Mouse (Mus musculus): ENCODE results near the gene Yes1. TPM values are rescaled to one million over a fixed set of nuclear protein-coding genes. Genes with fewer than 3 reads are reported as not detected.

Yes1 gene
- polyA plus RNA-seq, 1 experiment: 0.59 TPM

GRCm38 (mm10) chr5:32617851-32618250 lies 6.9 kb downstream of the Yes1 start:
- Histone ChIP-seq H3K36me3 (ENCODE audit: control insufficient read depth, insufficient read depth, low read length) (no peaks in the 10 kb centered on the region), H3K27ac (ENCODE audit: control insufficient read depth, insufficient read depth, low read length) (no peak overlapping the region), H3K4me1 (replicated peaks; ENCODE audit: control insufficient read depth, insufficient read depth, low read length) (no peaks in the 10 kb centered on the region), H3K27me3 (ENCODE audit: control insufficient read depth, insufficient read depth, low read length) (no peaks in the 10 kb centered on the region), H3K4me3 (ENCODE audit: control insufficient read depth, insufficient read depth, low read length) (no peak overlapping the region)
- 95% methylated on average over 1 of the region's 1 CpGs for WGBS
- TF ChIP-seq CTCF (IDR thresholded peaks at IDR 0.05; ENCODE audit: borderline replicate concordance, control insufficient read depth, extremely low read depth, insufficient read depth, low read length, poor library complexity): no peak
- no peak for TF ChIP-seq POLR2A (IDR thresholded peaks at IDR 0.05; ENCODE audit: control insufficient read depth, extremely low read depth, insufficient read depth, low read length, poor library complexity)
- no peak for DNase-seq

GRCm38 (mm10) chr5:32623649-32624048 lies 12.7 kb downstream of the Yes1 start:
- Histone ChIP-seq H3K4me3 (ENCODE audit: control insufficient read depth, insufficient read depth, low read length) (no peak overlapping the region), H3K36me3 (ENCODE audit: control insufficient read depth, insufficient read depth, low read length) (no peaks in the 10 kb centered on the region), H3K27ac (ENCODE audit: control insufficient read depth, insufficient read depth, low read length) (no peak overlapping the region), H3K27me3 (ENCODE audit: control insufficient read depth, insufficient read depth, low read length) (no peaks in the 10 kb centered on the region), H3K4me1 (replicated peaks; ENCODE audit: control insufficient read depth, insufficient read depth, low read length) (no peaks in the 10 kb centered on the region)
- no peak for DNase-seq
- TF ChIP-seq CTCF (IDR thresholded peaks at IDR 0.05; ENCODE audit: borderline replicate concordance, control insufficient read depth, extremely low read depth, insufficient read depth, low read length, poor library complexity) (no peak), POLR2A (IDR thresholded peaks at IDR 0.05; ENCODE audit: control insufficient read depth, extremely low read depth, insufficient read depth, low read length, poor library complexity) (no peak)

- 91% methylated on average over 2 of the region's 2 CpGs for WGBS
- Histone ChIP-seq H3K27me3 (ENCODE audit: control insufficient read depth, insufficient read depth, low read length) (no peaks in the 10 kb centered on the region), H3K36me3 (ENCODE audit: control insufficient read depth, insufficient read depth, low read length) (no peaks in the 10 kb centered on the region), H3K4me3 (ENCODE audit: control insufficient read depth, insufficient read depth, low read length) (no peak overlapping the region), H3K27ac (ENCODE audit: control insufficient read depth, insufficient read depth, low read length) (no peak overlapping the region), H3K4me1 (replicated peaks; ENCODE audit: control insufficient read depth, insufficient read depth, low read length) (no peaks in the 10 kb centered on the region)
- no peak for TF ChIP-seq CTCF (IDR thresholded peaks at IDR 0.05; ENCODE audit: borderline replicate concordance, control insufficient read depth, extremely low read depth, insufficient read depth, low read length, poor library complexity)
- no peak for TF ChIP-seq POLR2A (IDR thresholded peaks at IDR 0.05; ENCODE audit: control insufficient read depth, extremely low read depth, insufficient read depth, low read length, poor library complexity)
- no peak for DNase-seq
Observed at GRCm38 (mm10) chr5:32624777-32625176, 13.8 kb downstream of the Yes1 start.

- no peaks in the 10 kb centered on the region for H3K27me3 ChIP-seq (ENCODE audit: control insufficient read depth, insufficient read depth, low read length)
- TF ChIP-seq CTCF (IDR thresholded peaks at IDR 0.05; ENCODE audit: borderline replicate concordance, control insufficient read depth, extremely low read depth, insufficient read depth, low read length, poor library complexity): no peak
- no peak for TF ChIP-seq POLR2A (IDR thresholded peaks at IDR 0.05; ENCODE audit: control insufficient read depth, extremely low read depth, insufficient read depth, low read length, poor library complexity)
- H3K4me3 ChIP-seq (ENCODE audit: control insufficient read depth, insufficient read depth, low read length): no peak overlapping the region
- no peak for DNase-seq
- H3K27ac ChIP-seq (ENCODE audit: control insufficient read depth, insufficient read depth, low read length): no peak overlapping the region
- no peaks in the 10 kb centered on the region for H3K36me3 ChIP-seq (ENCODE audit: control insufficient read depth, insufficient read depth, low read length)
- H3K4me1 ChIP-seq (replicated peaks; ENCODE audit: control insufficient read depth, insufficient read depth, low read length): no peaks in the 10 kb centered on the region
Observed at GRCm38 (mm10) chr5:32633185-32633584, 22.2 kb downstream of the Yes1 start.

GRCm38 (mm10) chr5:32657386-32657785 lies 46.4 kb downstream of the Yes1 start:
- H3K4me3 ChIP-seq (ENCODE audit: control insufficient read depth, insufficient read depth, low read length): no peak overlapping the region
- WGBS: 38% methylated on average over 1 of the region's 1 CpGs
- no peaks in the 10 kb centered on the region for H3K36me3 ChIP-seq (ENCODE audit: control insufficient read depth, insufficient read depth, low read length)
- TF ChIP-seq CTCF (IDR thresholded peaks at IDR 0.05; ENCODE audit: borderline replicate concordance, control insufficient read depth, extremely low read depth, insufficient read depth, low read length, poor library complexity): no peak
- TF ChIP-seq POLR2A (IDR thresholded peaks at IDR 0.05; ENCODE audit: control insufficient read depth, extremely low read depth, insufficient read depth, low read length, poor library complexity): no peak
- H3K27me3 ChIP-seq (ENCODE audit: control insufficient read depth, insufficient read depth, low read length): no peaks in the 10 kb centered on the region
- H3K27ac ChIP-seq (ENCODE audit: control insufficient read depth, insufficient read depth, low read length): no peak overlapping the region
- no peak for DNase-seq
- H3K4me1 ChIP-seq (replicated peaks; ENCODE audit: control insufficient read depth, insufficient read depth, low read length): no peaks in the 10 kb centered on the region

- no peaks in the 10 kb centered on the region for H3K27me3 ChIP-seq (ENCODE audit: control insufficient read depth, insufficient read depth, low read length)
- 90% methylated on average over 2 of the region's 2 CpGs for WGBS
- TF ChIP-seq CTCF (IDR thresholded peaks at IDR 0.05; ENCODE audit: borderline replicate concordance, control insufficient read depth, extremely low read depth, insufficient read depth, low read length, poor library complexity): no peak
- no peak for TF ChIP-seq POLR2A (IDR thresholded peaks at IDR 0.05; ENCODE audit: control insufficient read depth, extremely low read depth, insufficient read depth, low read length, poor library complexity)
- H3K36me3 ChIP-seq (ENCODE audit: control insufficient read depth, insufficient read depth, low read length): no peaks in the 10 kb centered on the region
- no peak overlapping the region for H3K27ac ChIP-seq (ENCODE audit: control insufficient read depth, insufficient read depth, low read length)
- no peaks in the 10 kb centered on the region for H3K4me1 ChIP-seq (replicated peaks; ENCODE audit: control insufficient read depth, insufficient read depth, low read length)
- no peak for DNase-seq
- H3K4me3 ChIP-seq (ENCODE audit: control insufficient read depth, insufficient read depth, low read length): no peak overlapping the region
Observed at GRCm38 (mm10) chr5:32682475-32682874, 71.5 kb downstream of the Yes1 start.

GRCm38 (mm10) chr5:32693411-32693810 lies 82.4 kb downstream of the Yes1 start:
- WGBS: 51% methylated on average over 2 of the region's 2 CpGs
- Histone ChIP-seq H3K27me3 (ENCODE audit: control insufficient read depth, insufficient read depth, low read length) (no peaks in the 10 kb centered on the region), H3K27ac (ENCODE audit: control insufficient read depth, insufficient read depth, low read length) (no peak overlapping the region), H3K36me3 (ENCODE audit: control insufficient read depth, insufficient read depth, low read length) (no peaks in the 10 kb centered on the region), H3K4me3 (ENCODE audit: control insufficient read depth, insufficient read depth, low read length) (no peak overlapping the region), H3K4me1 (replicated peaks; ENCODE audit: control insufficient read depth, insufficient read depth, low read length) (no peaks in the 10 kb centered on the region)
- DNase-seq: no peak
- no peak for TF ChIP-seq POLR2A (IDR thresholded peaks at IDR 0.05; ENCODE audit: control insufficient read depth, extremely low read depth, insufficient read depth, low read length, poor library complexity)
